Mouse (Mus musculus) MEL (cell line): Measurements from ENCODE around the gene Lypd5. TPM values are rescaled to one million over a fixed set of nuclear protein-coding genes. Genes with fewer than 3 reads are reported as not detected.
A peak's percentile ranks its signal among the peaks of the same experiment; 100 is the strongest.

ENCODE experiments used
- DNase-seq: peaks from one replicate; pipeline ENCODE4 v3.0.0; 2011; ENCODE audit warnings: low read depth, low spot score
- H3K27ac ChIP-seq: 2 replicates; pipeline ENCODE4 v1.5.1; 2012; ENCODE audit warnings: low read depth, mild to moderate bottlenecking, control low read depth, low read length, moderate library complexity; ENCODE audit not compliant: control insufficient read depth
- H3K27me3 ChIP-seq, 2 experiments: fragments of 150-350 bp in 1 of 2; sonication (generic) in 1 of 2; 2 replicates each; pipeline ENCODE4 v1.6.1; 2012; ENCODE audit warnings: low read length in 2 of 2, mild to moderate bottlenecking in 2 of 2, improper control_type of control experiment in 1 of 2, moderate library complexity in 1 of 2; ENCODE audit not compliant: insufficient read depth in 2 of 2, control insufficient read depth in 1 of 2
- H3K36me3 ChIP-seq, 2 experiments: 2 replicates each; pipeline ENCODE4 v1.6.1; 2012 to 2014; ENCODE audit warnings: low read length in 2 of 2, improper control_type of control experiment in 1 of 2, inconsistent platforms in 1 of 2, mild to moderate bottlenecking in 1 of 2; ENCODE audit not compliant: insufficient read depth in 2 of 2, control insufficient read depth in 1 of 2
- H3K4me1 ChIP-seq, 2 experiments: fragments of 150-350 bp in 1 of 2; sonication (generic) in 1 of 2; 2 replicates each; pipeline ENCODE4 v1.6.1; 2012; ENCODE audit warnings: low read length in 2 of 2, improper control_type of control experiment in 1 of 2, mild to moderate bottlenecking in 1 of 2; ENCODE audit not compliant: insufficient read depth in 2 of 2, control insufficient read depth in 1 of 2
- H3K4me3 ChIP-seq, 2 experiments: fragments of 150-350 bp in 1 of 2; sonication (generic) in 1 of 2; 2 replicates each; pipeline ENCODE4 v1.5.1; 2012; ENCODE audit warnings: low read depth in 2 of 2, low read length in 2 of 2, mild to moderate bottlenecking in 2 of 2, moderate library complexity in 2 of 2, control low read depth in 1 of 2, improper control_type of control experiment in 1 of 2; ENCODE audit not compliant: control insufficient read depth in 1 of 2, insufficient read depth in 1 of 2
- H3K79me2 ChIP-seq: 2 replicates; pipeline ENCODE4 v1.6.1; 2012; ENCODE audit warnings: mild to moderate bottlenecking, low read length, moderate library complexity; ENCODE audit not compliant: control insufficient read depth, poor library complexity, insufficient read depth
- H3K9ac ChIP-seq: 2 replicates; pipeline ENCODE4 v1.6.1; 2012; ENCODE audit warnings: low read depth, mild to moderate bottlenecking, control low read depth, low read length, moderate library complexity; ENCODE audit not compliant: control insufficient read depth, poor library complexity, severe bottlenecking
- H3K9me3 ChIP-seq: fragments of 150-350 bp; sonication (generic); replicated peaks from 2 replicates; pipeline ENCODE4 v1.6.1; 2012; ENCODE audit warnings: mild to moderate bottlenecking, low read length, improper control_type of control experiment, moderate library complexity; ENCODE audit not compliant: insufficient read depth
- BHLHE40 ChIP-seq: IDR thresholded peaks from 2 replicates; pipeline ENCODE4 v1.6.1; 2012; ENCODE audit warnings: low read depth, mild to moderate bottlenecking, inconsistent platforms, low read length, improper control_type of control experiment, borderline replicate concordance
- GABPA ChIP-seq: IDR thresholded peaks from 2 replicates; pipeline ENCODE4 v1.6.1; 2012; ENCODE audit warnings: low read depth, mild to moderate bottlenecking, inconsistent platforms, low read length, improper control_type of control experiment, moderate library complexity
- KAT2A ChIP-seq: conservative IDR thresholded peaks from 2 replicates; pipeline ENCODE4 v1.6.1; 2012; ENCODE audit warnings: low read depth, low read length, improper control_type of control experiment, inconsistent platforms
- MAX ChIP-seq: IDR thresholded peaks from 2 replicates; pipeline ENCODE4 v1.6.1; 2011; ENCODE audit warnings: low read length, improper control_type of control experiment
- MXI1 ChIP-seq: IDR thresholded peaks from 2 replicates; pipeline ENCODE4 v1.6.1; 2011; ENCODE audit warnings: mild to moderate bottlenecking, low read depth, low read length, improper control_type of control experiment
- POLR2A ChIP-seq, 2 experiments: IDR thresholded peaks; 2 replicates each; pipeline ENCODE4 v1.6.1; 2011 to 2012; ENCODE audit warnings: low read length in 2 of 2, mild to moderate bottlenecking in 2 of 2, control low read depth in 1 of 2, improper control_type of control experiment in 1 of 2, low read depth in 1 of 2, moderate library complexity in 1 of 2; ENCODE audit not compliant: control insufficient read depth in 1 of 2, insufficient read depth in 1 of 2, poor library complexity in 1 of 2
- POLR2AphosphoS5 ChIP-seq: IDR thresholded peaks from 2 replicates; pipeline ENCODE4 v1.6.1; 2012; ENCODE audit warnings: low read depth, borderline replicate concordance, mild to moderate bottlenecking, inconsistent platforms, low read length, moderate library complexity, mixed read lengths
- SIN3A ChIP-seq: IDR thresholded peaks from 2 replicates; pipeline ENCODE4 v1.6.1; 2012; ENCODE audit warnings: low read length, improper control_type of control experiment, inconsistent platforms
- TAL1 ChIP-seq: IDR thresholded peaks from 2 replicates; pipeline ENCODE4 v1.6.1; 2012; ENCODE audit warnings: mild to moderate bottlenecking, inconsistent platforms, low read length, moderate library complexity, mixed read lengths
- ZNF384 ChIP-seq: IDR thresholded peaks from 2 replicates; pipeline ENCODE4 v1.6.1; 2012; ENCODE audit warnings: low read depth, mild to moderate bottlenecking, inconsistent platforms, low read length, improper control_type of control experiment
- polyA plus RNA-seq, 2 experiments: library from polyadenylated mRNA; stranded (reverse) in 1 of 2; unstranded in 1 of 2; fragments of >175 nt in 1 of 2; fragments of >200 nt in 1 of 2; gene quantifications; 2 replicates each; pipeline versions ENCODE4 v1.2.1 to v1.2.4; 2012; ENCODE audit warnings: low replicate concordance in 2 of 2, low read depth in 1 of 2; ENCODE audit not compliant: insufficient read length in 2 of 2, insufficient read depth in 1 of 2, missing spikeins in 1 of 2
- total RNA-seq: library from RNA; depleted of rRNA; stranded (reverse); fragments of 300-350 nt; gene quantifications from 2 replicates; pipeline ENCODE4 v1.2.3, GENCODE M21; 2012

Gene Lypd5
- total and polyA plus RNA-seq, 3 experiments: not detected

DNA sequence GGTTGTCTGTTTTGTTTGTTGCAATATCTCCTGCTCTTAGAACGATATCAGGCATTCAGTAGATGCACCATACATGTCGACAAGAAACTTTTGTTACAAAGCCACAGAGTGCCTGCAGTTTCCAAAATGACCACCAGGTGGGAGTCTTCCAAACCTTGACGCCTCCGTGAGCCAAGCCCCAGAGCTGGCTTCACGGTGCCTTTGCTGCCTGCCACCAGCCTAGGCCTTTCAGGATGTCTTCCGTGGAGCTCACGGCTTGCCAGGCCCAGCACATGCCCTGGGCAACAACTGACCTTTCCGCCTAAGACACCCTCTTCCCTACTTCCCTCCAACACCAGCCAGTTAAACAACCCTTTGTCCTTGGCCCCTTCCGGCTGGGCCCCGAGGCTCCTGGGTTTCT is 15.8 kb downstream of the Lypd5 start (continued):
- peak; percentile 51; the same call in 1 of the 2 replicates for TF ChIP-seq MAX

- Histone ChIP-seq H3K36me3 (peaks cover 0 to 2% of the 10 kb centered on the region in 2 experiments; a peak in 2 of 4 replicates), H3K27me3 (no peaks in the 10 kb centered on the region), H3K4me1 (peaks cover 5 to 50% of the 10 kb centered on the region in 2 experiments; a peak in 3 of 4 replicates), H3K9ac (peak overlapping the region; percentile 62), H3K79me2 (peaks cover 4% of the 10 kb centered on the region)
- TF ChIP-seq POLR2A (IDR thresholded peaks at IDR 0.05; ENCODE audit: control insufficient read depth in 1 of 2, insufficient read depth in 1 of 2, low read depth in 1 of 2, low read length in 2 of 2, poor library complexity in 1 of 2) (no peak), BHLHE40 (no peak), KAT2A (no peak), GABPA (no peak), TAL1 (no peak)
- TF ChIP-seq, all 39 proteins: peak for 0
- H3K4me3 ChIP-seq: no peak overlapping the region
- no peaks in the 10 kb centered on the region for H3K9me3 ChIP-seq
- DNase-seq: peak; percentile 17
- no peak overlapping the region for H3K27ac ChIP-seq
Measured at GRCm38 (mm10) chr7:24365258-24366014, 16.4 kb downstream of the Lypd5 start.

DNA sequence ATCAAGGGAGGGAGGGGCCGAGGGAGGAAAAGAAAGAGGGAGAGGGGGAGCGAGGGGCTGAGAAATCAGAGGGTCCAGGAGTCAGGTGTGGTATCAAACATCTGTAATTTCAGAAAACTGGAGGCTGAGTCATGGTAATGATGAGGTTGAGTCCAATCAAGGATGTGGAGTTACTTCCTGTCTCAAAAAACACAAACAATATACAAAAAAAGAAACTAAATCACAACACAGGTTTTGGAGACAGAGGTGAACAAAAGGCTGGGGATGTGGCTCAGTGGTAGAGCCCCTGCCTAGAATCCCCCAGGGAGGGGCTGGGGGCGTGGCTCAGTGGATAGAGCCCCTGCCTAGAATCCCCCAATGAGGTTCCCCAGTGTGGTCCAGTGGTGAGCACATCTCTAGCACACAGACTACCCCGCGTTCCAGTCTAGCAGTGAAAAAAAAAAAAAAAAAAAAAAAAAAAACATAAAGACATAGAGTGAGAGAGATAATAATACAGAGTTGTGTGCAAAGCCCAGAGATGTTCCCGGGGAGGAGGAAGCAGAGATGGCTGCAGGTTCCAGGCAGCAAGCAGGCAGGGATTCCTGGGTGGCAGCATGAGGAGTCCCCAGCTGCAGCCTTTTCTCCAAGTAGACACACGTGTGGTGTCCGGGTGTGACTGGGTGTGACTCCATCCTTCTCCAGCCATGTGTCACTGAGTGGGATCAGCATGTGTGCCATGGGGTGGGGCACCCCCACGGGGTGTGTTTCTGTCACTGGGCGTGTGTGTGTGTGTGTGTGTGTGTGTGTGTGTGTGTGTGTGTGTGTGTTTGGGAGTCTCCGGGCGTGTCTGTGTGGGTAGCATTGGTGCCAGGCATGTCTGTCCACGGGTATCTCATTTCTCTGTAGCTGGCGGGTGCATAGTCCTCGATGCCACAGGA is 18.0 kb downstream of the Lypd5 start:
- Histone ChIP-seq H3K4me3 (no peak overlapping the region), H3K79me2 (peaks cover 19% of the 10 kb centered on the region), H3K4me1 (peaks cover 5 to 52% of the 10 kb centered on the region in 2 experiments; a peak in 3 of 4 replicates), H3K27me3 (no peaks in the 10 kb centered on the region), H3K9ac (no peak overlapping the region), H3K27ac (no peak overlapping the region), H3K9me3 (no peaks in the 10 kb centered on the region), H3K36me3 (peaks cover 0 to 2% of the 10 kb centered on the region in 2 experiments; a peak in 2 of 4 replicates)
- TF ChIP-seq GABPA: no peak
- peak; percentile 94 for TF ChIP-seq ZNF384
- TF ChIP-seq MXI1: peak; percentile 43; the same call in 1 of the 2 replicates
- TF ChIP-seq TAL1: no peak
- TF ChIP-seq MAX: 0 out of 2 replicates have a peak, but pooled peaks have one; percentile 37
- no peak for TF ChIP-seq POLR2AphosphoS5
- TF ChIP-seq SIN3A: 0 out of 2 replicates have a peak, but pooled peaks have one; percentile 16
- peak; percentile 52 for DNase-seq
